Mouse (Mus musculus): ENCODE results near the gene Jph4. TPM values are rescaled to one million over a fixed set of nuclear protein-coding genes. Genes with fewer than 3 reads are reported as not detected.
A peak's percentile ranks its signal among the peaks of the same experiment; 100 is the strongest.

The Jph4 gene
- polyA plus RNA-seq, 1 experiment from 2014 or later = 11.5 TPM

DNA sequence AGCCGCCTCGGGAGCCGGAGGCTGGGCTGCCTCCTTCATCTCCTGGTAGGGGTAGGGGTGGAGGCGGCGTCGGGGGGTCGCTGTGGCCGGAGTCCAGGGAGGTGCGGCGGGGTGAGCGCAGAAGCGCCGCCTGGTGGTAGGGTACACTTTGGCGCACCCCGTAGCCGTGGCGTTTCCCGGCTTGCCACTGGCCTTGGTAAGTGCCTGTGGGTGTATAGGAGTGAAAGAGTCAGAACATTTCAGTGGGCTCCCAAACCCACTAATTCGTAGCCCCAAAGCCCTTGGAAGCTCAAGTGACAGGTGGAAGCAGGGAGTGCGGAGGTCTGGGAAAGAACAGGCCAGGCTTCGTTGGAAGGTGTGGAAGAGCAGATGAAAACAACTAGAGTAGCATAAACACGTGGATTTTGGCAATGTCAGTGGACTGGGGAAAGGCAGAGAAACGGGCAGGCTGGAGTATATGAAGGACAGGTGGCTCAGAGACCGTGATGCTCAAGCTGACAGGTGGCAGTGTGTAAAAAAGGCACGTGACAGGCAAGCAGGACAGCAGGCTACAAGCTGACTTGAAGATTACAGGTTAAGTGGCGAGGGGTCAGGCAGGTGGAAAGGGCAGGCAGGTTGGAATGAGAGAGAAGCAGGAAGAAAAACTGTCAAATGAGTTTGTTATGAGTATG, 2.6 kb downstream of the Jph4 start:
- H3K27me3 ChIP-seq = peaks cover 77% of the 10 kb centered on the region
- 9% methylated on average over 26 of the region's 26 CpGs for WGBS

DNA sequence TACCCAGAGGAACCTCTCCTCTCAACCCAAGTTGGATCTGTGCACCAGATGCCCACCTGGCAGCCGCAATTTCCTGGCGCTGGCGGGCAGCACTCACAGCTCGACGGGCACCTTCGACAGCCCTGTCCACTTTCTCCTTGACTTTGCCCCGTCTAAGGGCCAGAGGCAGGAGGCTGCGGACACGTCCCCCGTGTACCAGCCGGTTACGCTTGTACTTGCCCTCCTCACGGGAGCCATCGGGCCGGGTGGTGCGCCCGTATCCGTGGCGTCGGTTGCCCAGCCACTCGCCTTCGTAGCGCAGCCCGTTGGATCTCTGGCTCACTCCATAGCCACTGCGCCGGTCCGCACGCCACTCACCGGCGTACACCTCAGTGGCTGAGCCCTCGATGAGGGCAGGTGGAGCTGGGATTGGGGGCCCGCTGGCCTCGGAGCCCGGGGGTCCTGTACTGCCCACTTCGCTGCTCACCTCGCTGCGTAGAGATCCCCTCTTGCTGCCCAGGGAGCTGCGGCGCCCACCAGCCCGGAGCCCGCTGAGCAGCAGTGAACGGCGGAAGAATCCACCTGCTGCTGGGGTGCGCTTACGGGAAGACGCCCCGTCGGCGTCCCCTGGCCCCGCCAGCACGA, 3.3 kb downstream of the Jph4 start:
- Histone ChIP-seq H3K36me3 (no peaks in the 10 kb centered on the region), H3K4me3 (peak overlapping the region; percentile 77), H3K27ac (no peak overlapping the region), H3K4me1 (peaks cover 51% of the 10 kb centered on the region), H3K27me3 (peaks cover 77% of the 10 kb centered on the region), H3K9me3 (replicated peaks) (no peaks in the 10 kb centered on the region), H3K9ac (no peak overlapping the region; the same call in 1 of the 2 replicates), H3K4me2 (replicated peaks) (peak overlapping the region; percentile 99)
- ATAC-seq (ENCODE audit: low FRiP score) = no peak
- WGBS = 70% methylated on average over 51 of the region's 51 CpGs

More for the DNA sequence above, 2.6 kb downstream of the Jph4 start:
- Histone ChIP-seq H3K27ac (0 out of 2 replicates have a peak overlapping the region, but pooled peaks have one; percentile 89), H3K36me3 (no peaks in the 10 kb centered on the region), H3K9ac (peak overlapping the region; percentile 84), H3K4me2 (replicated peaks) (peak overlapping the region; percentile 99), H3K9me3 (replicated peaks) (no peaks in the 10 kb centered on the region), H3K4me1 (peaks cover 45% of the 10 kb centered on the region), H3K4me3 (peak overlapping the region; percentile 77)
- ATAC-seq (ENCODE audit: low FRiP score) = no peak; the same call in 1 of the 2 replicates

GRCm38 (mm10) chr14:55111720-55112119, 5.0 kb downstream of the Jph4 start:
- peaks cover 64% of the 10 kb centered on the region for H3K27me3 ChIP-seq
- H3K4me2 ChIP-seq (replicated peaks) = no peak overlapping the region
- no peak overlapping the region for H3K9ac ChIP-seq
- WGBS = 78% methylated on average over 2 of the region's 2 CpGs
- H3K9me3 ChIP-seq (replicated peaks) = no peaks in the 10 kb centered on the region
- H3K4me1 ChIP-seq = peaks cover 57% of the 10 kb centered on the region
- no peak for ATAC-seq (ENCODE audit: low FRiP score)
- no peak overlapping the region for H3K27ac ChIP-seq
- H3K36me3 ChIP-seq = no peaks in the 10 kb centered on the region
- H3K4me3 ChIP-seq = no peak overlapping the region

DNA sequence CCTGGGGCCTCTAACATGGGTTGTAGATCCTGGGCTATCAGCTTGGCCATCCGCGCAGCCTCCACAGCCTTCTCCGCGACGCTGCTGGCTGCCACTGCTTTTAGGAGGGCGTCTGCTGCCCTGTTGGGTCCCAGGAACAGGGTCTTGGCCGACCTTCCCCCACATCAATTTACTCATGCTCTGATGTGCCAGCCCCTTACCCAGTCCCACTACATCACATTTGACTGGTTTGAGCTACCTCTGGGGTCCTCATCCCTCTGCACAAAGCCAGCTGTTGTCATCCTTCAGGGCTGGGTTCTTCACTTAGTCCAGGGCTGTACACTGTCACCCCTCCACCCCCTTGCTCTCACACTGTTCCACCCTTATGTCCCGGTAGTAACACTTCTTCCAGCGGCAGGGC, 6.7 kb downstream of the Jph4 start:
- no peaks in the 10 kb centered on the region for H3K9me3 ChIP-seq (replicated peaks)
- H3K4me1 ChIP-seq = peaks cover 55% of the 10 kb centered on the region
- WGBS = 40% methylated on average over 9 of the region's 9 CpGs
- no peak overlapping the region for H3K27ac ChIP-seq
- H3K4me2 ChIP-seq (replicated peaks) = peak overlapping the region; percentile 27; the same call in 1 of the 2 replicates
- no peak overlapping the region for H3K9ac ChIP-seq
- no peak for ATAC-seq (ENCODE audit: low FRiP score)
- H3K4me3 ChIP-seq = no peak overlapping the region
- H3K36me3 ChIP-seq = no peaks in the 10 kb centered on the region
- peaks cover 49% of the 10 kb centered on the region for H3K27me3 ChIP-seq

- peaks cover 49% of the 10 kb centered on the region for H3K4me1 ChIP-seq
- 0 out of 2 replicates have a peak, but pooled peaks have one; percentile 3 for ATAC-seq (ENCODE audit: low FRiP score)
- H3K27ac ChIP-seq = peak overlapping the region; percentile 77
- no peaks in the 10 kb centered on the region for H3K9me3 ChIP-seq (replicated peaks)
- no peaks in the 10 kb centered on the region for H3K36me3 ChIP-seq
- WGBS = 10% methylated on average over 21 of the region's 21 CpGs
- no peak overlapping the region for H3K4me3 ChIP-seq
- H3K27me3 ChIP-seq = peaks cover 41% of the 10 kb centered on the region
- H3K9ac ChIP-seq = peak overlapping the region; percentile 32; the same call in 1 of the 2 replicates
- H3K4me2 ChIP-seq (replicated peaks) = peak overlapping the region; percentile 27
Measured at GRCm38 (mm10) chr14:55109048-55109873, 7.5 kb downstream of the Jph4 start.

GRCm38 (mm10) chr14:55108202-55108870, 8.4 kb downstream of the Jph4 start:
- Histone ChIP-seq H3K4me3 (no peak overlapping the region), H3K36me3 (no peaks in the 10 kb centered on the region), H3K9me3 (replicated peaks) (no peaks in the 10 kb centered on the region), H3K27me3 (peaks cover 32% of the 10 kb centered on the region), H3K9ac (peak overlapping the region; percentile 39; the same call in 1 of the 2 replicates), H3K4me1 (peaks cover 40% of the 10 kb centered on the region), H3K4me2 (replicated peaks) (peak overlapping the region; percentile 27; the same call in 1 of the 2 replicates), H3K27ac (peak overlapping the region; percentile 77)
- ATAC-seq (ENCODE audit: low FRiP score) = peak; percentile 75
- WGBS = 32% methylated on average over 9 of the region's 9 CpGs

DNA sequence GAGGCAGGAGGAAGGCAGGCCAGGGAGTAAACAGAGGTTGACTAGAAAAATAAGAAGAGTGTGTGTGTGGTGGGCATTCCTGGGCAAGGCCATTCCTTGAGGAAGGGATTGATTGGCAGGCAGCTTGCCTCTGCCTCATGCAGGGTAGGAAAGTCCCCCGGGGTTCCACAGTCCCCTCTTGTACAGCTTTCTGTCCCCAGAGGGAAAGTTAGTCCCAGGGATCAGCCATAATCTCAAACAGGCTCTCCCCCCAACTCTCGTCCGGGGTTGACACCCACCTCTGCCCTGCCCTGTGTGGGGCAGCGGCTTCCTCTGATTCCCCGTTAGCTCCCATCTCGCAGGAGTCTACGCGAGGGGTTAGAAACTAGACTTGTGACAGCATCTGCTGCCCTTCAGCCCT, 9.7 kb downstream of the Jph4 start:
- H3K4me3 ChIP-seq = no peak overlapping the region
- peaks cover 22% of the 10 kb centered on the region for H3K27me3 ChIP-seq
- no peak overlapping the region for H3K9ac ChIP-seq
- WGBS = 64% methylated on average over 8 of the region's 8 CpGs
- ATAC-seq (ENCODE audit: low FRiP score) = no peak
- no peak overlapping the region; the same call in 1 of the 2 replicates for H3K4me2 ChIP-seq (replicated peaks)
- no peaks in the 10 kb centered on the region for H3K9me3 ChIP-seq (replicated peaks)
- H3K27ac ChIP-seq = no peak overlapping the region
- peaks cover 40% of the 10 kb centered on the region for H3K4me1 ChIP-seq
- H3K36me3 ChIP-seq = no peaks in the 10 kb centered on the region

DNA sequence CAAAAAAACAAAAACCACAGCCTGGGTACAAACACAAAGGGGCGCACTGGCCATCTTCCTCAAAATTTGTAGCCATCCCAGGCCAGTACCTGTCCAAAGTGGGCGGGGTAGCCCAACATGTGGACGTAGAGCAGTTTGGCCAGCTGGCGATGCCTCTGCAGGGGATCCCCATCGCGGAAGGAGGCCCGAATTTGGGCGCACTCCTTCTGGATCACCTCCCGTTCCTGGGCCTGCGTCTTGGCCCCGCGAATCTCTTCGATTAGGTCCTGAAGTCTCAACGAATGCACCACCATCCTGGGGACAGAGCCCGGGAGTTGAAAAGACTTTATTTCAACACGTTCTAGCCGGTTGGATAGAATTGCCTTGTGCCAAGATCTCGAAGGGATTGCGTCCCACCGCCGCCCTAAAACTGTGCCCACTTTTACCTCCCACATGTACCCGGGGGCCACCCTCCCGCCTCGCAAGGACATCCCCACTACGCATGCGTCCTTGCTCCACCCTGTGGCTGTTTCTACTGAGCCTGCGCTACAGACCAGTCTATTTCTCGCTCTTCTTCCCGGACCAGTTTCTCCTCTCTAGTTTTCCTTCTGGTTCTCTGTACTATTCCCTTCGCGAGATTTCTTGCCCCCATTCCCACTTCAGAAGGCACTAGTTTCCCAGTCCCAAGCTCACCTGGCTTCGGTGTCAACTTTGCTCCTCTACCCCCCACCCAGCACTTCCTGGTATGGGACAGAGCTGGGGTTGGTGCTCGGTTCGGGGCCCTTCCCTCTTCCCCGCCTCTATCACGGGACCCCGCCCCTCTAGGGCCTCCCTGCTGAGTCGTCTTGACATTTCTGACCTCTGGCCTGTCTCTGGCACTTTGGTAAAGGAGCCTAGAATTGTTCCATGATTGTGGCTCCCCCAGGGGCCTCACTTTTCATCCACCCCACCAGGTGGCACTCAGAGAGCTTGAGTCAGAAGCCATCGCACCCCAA, 10.6 kb downstream of the Jph4 start, which contains the start of gene Ap1g2:
Gene Ap1g2, minus strand, starts transcription at position 758 of the 974 bp plus-strand sequence.
- peak; percentile 49 for ATAC-seq (ENCODE audit: low FRiP score)
- Histone ChIP-seq H3K4me1 (peaks cover 40% of the 10 kb centered on the region), H3K9me3 (replicated peaks) (no peaks in the 10 kb centered on the region), H3K27me3 (peaks cover 17% of the 10 kb centered on the region), H3K36me3 (no peaks in the 10 kb centered on the region), H3K27ac (peak within 1 kb of the TSS; percentile 60), H3K4me3 (peak within 1 kb of the TSS; percentile 42), H3K9ac (peak within 1 kb of the TSS; percentile 68), H3K4me2 (replicated peaks) (peak within 1 kb of the TSS; percentile 94)
- 1% methylated on average over 39 of the region's 39 CpGs for WGBS

DNA sequence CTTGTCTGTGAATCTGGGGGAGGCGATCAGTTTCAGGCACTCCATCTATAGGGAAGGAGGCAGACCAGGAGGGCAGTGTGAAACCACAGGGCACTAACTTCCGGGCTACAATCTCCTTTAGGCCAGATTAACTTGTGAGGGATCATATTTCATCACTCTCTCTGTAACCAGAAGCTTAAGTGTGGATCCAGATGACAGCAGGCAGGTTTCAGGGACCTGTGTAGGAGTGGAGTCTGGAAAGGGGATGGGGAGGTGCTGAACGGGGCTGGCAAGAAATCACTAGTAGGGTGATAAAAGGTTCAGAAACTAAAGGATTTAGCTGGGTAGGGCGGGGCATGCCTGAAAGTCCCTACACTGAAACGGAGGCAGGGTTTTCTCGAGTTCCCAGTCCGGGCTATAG, 11.3 kb downstream of the Jph4 start:
- Histone ChIP-seq H3K9me3 (replicated peaks) (no peaks in the 10 kb centered on the region), H3K9ac (peak overlapping the region; percentile 27; the same call in 1 of the 2 replicates), H3K4me2 (replicated peaks) (peak overlapping the region; percentile 94), H3K4me1 (peaks cover 40% of the 10 kb centered on the region), H3K36me3 (no peaks in the 10 kb centered on the region), H3K27ac (no peak overlapping the region), H3K27me3 (peaks cover 10% of the 10 kb centered on the region), H3K4me3 (peak overlapping the region; percentile 42; the same call in 1 of the 2 replicates)
- ATAC-seq (ENCODE audit: low FRiP score) = no peak
- WGBS = 7% methylated on average over 7 of the region's 7 CpGs

DNA sequence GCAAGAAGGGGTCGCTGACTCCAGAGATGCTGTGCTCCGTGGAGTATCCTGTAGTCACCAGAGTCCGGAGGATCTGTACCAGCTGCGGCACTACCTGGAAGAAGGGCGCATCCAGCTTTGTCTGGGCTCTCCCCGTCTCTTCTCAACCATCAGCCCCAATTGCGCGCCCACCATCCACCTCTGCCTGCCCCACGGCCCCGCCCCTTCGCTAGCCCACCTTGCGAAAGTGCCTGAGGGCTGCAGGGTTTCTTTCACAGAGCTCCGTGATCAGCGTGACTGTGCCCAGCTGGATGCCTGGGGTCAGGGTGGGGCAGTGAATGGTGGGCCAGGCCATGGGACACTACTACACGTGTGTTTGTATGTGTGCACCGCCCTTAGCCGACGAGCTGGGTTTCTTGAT, 12.4 kb downstream of the Jph4 start:
- no peak overlapping the region for H3K27ac ChIP-seq
- no peaks in the 10 kb centered on the region for H3K36me3 ChIP-seq
- no peak overlapping the region for H3K4me2 ChIP-seq (replicated peaks)
- H3K4me1 ChIP-seq = peaks cover 32% of the 10 kb centered on the region
- no peak overlapping the region for H3K4me3 ChIP-seq
- 86% methylated on average over 18 of the region's 18 CpGs for WGBS
- H3K27me3 ChIP-seq = 0 out of 2 replicates have a peak, but pooled peaks cover under 1% of the 10 kb centered on the region
- no peak overlapping the region for H3K9ac ChIP-seq
- ATAC-seq (ENCODE audit: low FRiP score) = no peak
- H3K9me3 ChIP-seq (replicated peaks) = no peaks in the 10 kb centered on the region
